Mouse (Mus musculus) ES-Bruce4 (cell line): ENCODE data around the gene Stard5. TPM values are rescaled to one million over a fixed set of nuclear protein-coding genes. Genes with fewer than 3 reads are reported as not detected.

Experiments
- H3K27ac ChIP-seq: 2 replicates; pipeline ENCODE4 v1.5.1; 2012; ENCODE audit warnings: low read length, inconsistent platforms; ENCODE audit not compliant: insufficient read depth
- H3K27me3 ChIP-seq: 2 replicates; pipeline ENCODE4 v1.6.1; 2012; ENCODE audit warnings: mild to moderate bottlenecking, low read length, inconsistent platforms; ENCODE audit not compliant: control insufficient read depth, poor library complexity, insufficient read depth, severe bottlenecking
- H3K36me3 ChIP-seq: 2 replicates; pipeline ENCODE4 v1.6.1; 2012; ENCODE audit warnings: inconsistent platforms, mild to moderate bottlenecking, low read length, moderate library complexity; ENCODE audit not compliant: control insufficient read depth, poor library complexity, insufficient read depth, severe bottlenecking
- H3K4me1 ChIP-seq: one replicate; pipeline ENCODE4 v1.8.1; 2011; ENCODE audit warnings: low read length; ENCODE audit not compliant: control insufficient read depth, insufficient read depth
- H3K4me3 ChIP-seq: 2 replicates; pipeline ENCODE4 v1.5.1; 2011; ENCODE audit warnings: low read depth, mild to moderate bottlenecking, low read length
- H3K9ac ChIP-seq: 2 replicates; pipeline ENCODE4 v1.6.1; 2012; ENCODE audit warnings: low read depth, mild to moderate bottlenecking, inconsistent platforms; ENCODE audit not compliant: poor library complexity, severe bottlenecking
- H3K9me3 ChIP-seq: replicated peaks from 2 replicates; pipeline ENCODE4 v1.6.1; 2012; ENCODE audit warnings: mild to moderate bottlenecking, low read length, inconsistent platforms; ENCODE audit not compliant: control insufficient read depth, poor library complexity, insufficient read depth, severe bottlenecking
- CTCF ChIP-seq: IDR thresholded peaks from one replicate; pipeline ENCODE4 v1.8.1; 2011; ENCODE audit warnings: low read depth, low read length
- EP300 ChIP-seq: IDR thresholded peaks from 2 replicates; pipeline ENCODE4 v1.6.1; 2011; ENCODE audit warnings: low read depth, low read length; ENCODE audit not compliant: insufficient read depth
- POLR2A ChIP-seq: IDR thresholded peaks from one replicate; pipeline ENCODE4 v1.8.1; 2011; ENCODE audit warnings: low read length; ENCODE audit not compliant: insufficient read depth
- polyA plus RNA-seq: library from polyadenylated mRNA; stranded (reverse); fragments of >200 nt; gene quantifications from 2 replicates; pipeline ENCODE4 v1.2.4, GENCODE M21; 2011; ENCODE audit warnings: low read depth; ENCODE audit not compliant: missing spikeins, insufficient read depth, insufficient read length

Stard5 gene
- polyA plus RNA-seq, 1 experiment, result 16.0 TPM

- Histone ChIP-seq H3K9ac (no peak overlapping the region), H3K36me3 (no peaks in the 10 kb centered on the region), H3K9me3 (no peaks in the 10 kb centered on the region; the same call in 1 of the 2 replicates), H3K4me1 (no peaks in the 10 kb centered on the region), H3K4me3 (no peak overlapping the region), H3K27me3 (no peaks in the 10 kb centered on the region), H3K27ac (no peak overlapping the region)
- TF ChIP-seq POLR2A, result no peak
- peak; percentile 92 for TF ChIP-seq CTCF
These were observed 31.9 kb upstream of the Stard5 start for GRCm38 (mm10) chr7:83599913-83600286.

GRCm38 (mm10) chr7:83604180-83604944 lies 27.4 kb upstream of the Stard5 start:
- Histone ChIP-seq H3K27me3 (no peaks in the 10 kb centered on the region), H3K4me1 (no peaks in the 10 kb centered on the region), H3K36me3 (no peaks in the 10 kb centered on the region), H3K9ac (no peak overlapping the region), H3K27ac (no peak overlapping the region), H3K9me3 (no peaks in the 10 kb centered on the region), H3K4me3 (no peak overlapping the region)
- TF ChIP-seq CTCF, result no peak
- no peak for TF ChIP-seq POLR2A
- no peak for TF ChIP-seq EP300

- no peaks in the 10 kb centered on the region for H3K36me3 ChIP-seq
- TF ChIP-seq EP300 (no peak), POLR2A (no peak), CTCF (no peak)
- no peaks in the 10 kb centered on the region for H3K4me1 ChIP-seq
- H3K27ac ChIP-seq, result no peak overlapping the region
- H3K9ac ChIP-seq, result no peak overlapping the region
- no peak overlapping the region for H3K4me3 ChIP-seq
- H3K27me3 ChIP-seq, result no peaks in the 10 kb centered on the region
- no peaks in the 10 kb centered on the region for H3K9me3 ChIP-seq
These were observed 25.0 kb upstream of the Stard5 start for GRCm38 (mm10) chr7:83606796-83607195.

- Histone ChIP-seq H3K4me1 (no peaks in the 10 kb centered on the region), H3K27ac (no peak overlapping the region), H3K27me3 (no peaks in the 10 kb centered on the region), H3K9ac (no peak overlapping the region), H3K9me3 (no peaks in the 10 kb centered on the region), H3K4me3 (no peak overlapping the region), H3K36me3 (no peaks in the 10 kb centered on the region)
- TF ChIP-seq POLR2A (no peak), EP300 (no peak), CTCF (no peak)
These were observed 21.9 kb upstream of the Stard5 start for GRCm38 (mm10) chr7:83609891-83610290.

- H3K4me3 ChIP-seq, result no peak overlapping the region
- H3K27me3 ChIP-seq, result no peaks in the 10 kb centered on the region
- H3K9me3 ChIP-seq, result no peaks in the 10 kb centered on the region
- no peaks in the 10 kb centered on the region for H3K36me3 ChIP-seq
- TF ChIP-seq POLR2A (no peak), CTCF (no peak), EP300 (no peak)
- no peaks in the 10 kb centered on the region for H3K4me1 ChIP-seq
- H3K27ac ChIP-seq, result no peak overlapping the region
- no peak overlapping the region for H3K9ac ChIP-seq
These were observed 19.9 kb upstream of the Stard5 start for GRCm38 (mm10) chr7:83611886-83612285.

- Histone ChIP-seq H3K4me3 (no peak overlapping the region), H3K9ac (no peak overlapping the region), H3K36me3 (no peaks in the 10 kb centered on the region), H3K27me3 (no peaks in the 10 kb centered on the region), H3K4me1 (peaks cover 1% of the 10 kb centered on the region), H3K9me3 (no peaks in the 10 kb centered on the region), H3K27ac (no peak overlapping the region)
- no peak for TF ChIP-seq POLR2A
- TF ChIP-seq CTCF, result no peak
- no peak for TF ChIP-seq EP300
These were observed 16.5 kb upstream of the Stard5 start for GRCm38 (mm10) chr7:83615272-83615671.
